Mouse (Mus musculus): ENCODE measurements around the gene Aptx. TPM values are rescaled to one million over a fixed set of nuclear protein-coding genes. Genes with fewer than 3 reads are reported as not detected.

Aptx gene
- polyA plus RNA-seq, 1 experiment from 2014 or later = 35.0 TPM

DNA sequence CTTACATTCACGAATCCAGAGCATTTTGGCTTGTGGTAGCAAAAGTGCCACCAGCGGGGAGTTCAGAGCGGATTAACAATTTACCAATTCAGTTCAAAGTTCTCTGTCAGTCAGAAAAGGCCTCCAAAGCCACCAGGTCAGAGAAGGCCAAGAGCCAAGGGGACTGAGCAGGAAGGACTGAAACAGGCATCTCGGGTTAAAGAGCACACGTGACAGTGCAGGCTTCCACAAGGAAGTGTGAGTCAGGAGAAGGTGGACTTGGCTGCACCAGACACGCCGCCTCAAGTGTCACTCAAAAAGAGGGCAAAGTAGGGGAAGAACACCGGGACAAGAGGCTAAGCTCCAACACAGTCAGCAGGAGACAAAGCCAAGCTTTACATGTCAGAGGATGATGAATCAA lies 2.8 kb downstream of the Aptx start:
- 82% methylated on average over 8 of the region's 8 CpGs for WGBS
- H3K4me1 ChIP-seq = peaks cover 22% of the 10 kb centered on the region
- peaks cover 20% of the 10 kb centered on the region for H3K36me3 ChIP-seq (replicated peaks)
- H3K9me3 ChIP-seq = no peaks in the 10 kb centered on the region
- no peak overlapping the region for H3K4me3 ChIP-seq
- no peak overlapping the region for H3K27ac ChIP-seq (replicated peaks)
- H3K27me3 ChIP-seq (replicated peaks; ENCODE audit: low read depth, poor library complexity, severe bottlenecking) = no peaks in the 10 kb centered on the region
- no peak for DNase-seq (ENCODE audit: low spot score)

DNA sequence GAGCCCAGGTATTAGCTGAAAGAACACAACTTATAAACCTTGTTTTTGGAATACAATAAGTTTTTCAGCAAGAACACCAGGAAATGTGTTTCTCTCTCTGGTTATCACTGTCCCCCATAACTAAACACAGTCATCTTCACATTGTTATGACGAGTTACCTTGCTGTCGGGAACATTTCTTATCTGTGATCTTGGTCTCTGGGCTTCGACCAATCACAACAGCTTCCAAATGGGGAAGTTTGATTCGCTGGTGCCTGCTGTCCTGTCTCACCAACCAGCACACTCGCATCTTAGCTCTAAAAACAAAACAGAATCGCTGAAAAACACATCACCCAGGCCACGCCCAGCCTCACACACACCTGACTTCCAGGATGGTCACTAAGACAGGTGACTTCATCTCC lies 5.9 kb downstream of the Aptx start:
- WGBS = 81% methylated on average over 7 of the region's 7 CpGs

DNA sequence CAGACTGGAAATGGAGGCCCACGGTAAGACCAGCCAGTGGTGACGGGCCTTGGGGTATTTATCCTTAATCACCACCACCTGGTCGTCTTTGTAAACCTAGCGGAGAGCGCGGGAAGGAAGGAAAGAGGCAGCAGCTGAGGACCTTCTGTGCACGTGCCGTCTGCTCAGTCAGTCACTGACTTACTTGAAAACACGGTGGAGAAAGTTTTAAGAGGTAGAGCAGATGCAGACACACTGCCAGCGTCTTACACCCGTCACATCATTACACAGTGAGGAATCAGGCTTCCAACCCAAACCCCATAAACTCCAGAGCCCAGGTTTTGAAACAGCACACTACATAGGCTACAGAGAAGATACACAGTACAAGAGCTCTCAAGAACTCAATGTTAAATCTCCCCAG lies 11.9 kb downstream of the Aptx start:
- Histone ChIP-seq H3K4me3 (no peak overlapping the region), H3K4me1 (peaks cover 6% of the 10 kb centered on the region; the same call in 1 of the 2 replicates), H3K27ac (replicated peaks) (no peak overlapping the region), H3K9me3 (no peaks in the 10 kb centered on the region), H3K36me3 (replicated peaks) (peaks cover 83% of the 10 kb centered on the region), H3K27me3 (replicated peaks; ENCODE audit: low read depth, poor library complexity, severe bottlenecking) (no peaks in the 10 kb centered on the region)
- DNase-seq (ENCODE audit: low spot score) = peak; percentile 42
- 68% methylated on average over 11 of the region's 11 CpGs for WGBS

More for the DNA sequence above, 5.9 kb downstream of the Aptx start:
- no peaks in the 10 kb centered on the region for H3K9me3 ChIP-seq
- no peaks in the 10 kb centered on the region for H3K27me3 ChIP-seq (replicated peaks; ENCODE audit: low read depth, poor library complexity, severe bottlenecking)
- peaks cover 50% of the 10 kb centered on the region for H3K36me3 ChIP-seq (replicated peaks)
- peaks cover 9% of the 10 kb centered on the region for H3K4me1 ChIP-seq
- no peak overlapping the region for H3K27ac ChIP-seq (replicated peaks)
- DNase-seq (ENCODE audit: low spot score) = no peak
- no peak overlapping the region for H3K4me3 ChIP-seq

DNA sequence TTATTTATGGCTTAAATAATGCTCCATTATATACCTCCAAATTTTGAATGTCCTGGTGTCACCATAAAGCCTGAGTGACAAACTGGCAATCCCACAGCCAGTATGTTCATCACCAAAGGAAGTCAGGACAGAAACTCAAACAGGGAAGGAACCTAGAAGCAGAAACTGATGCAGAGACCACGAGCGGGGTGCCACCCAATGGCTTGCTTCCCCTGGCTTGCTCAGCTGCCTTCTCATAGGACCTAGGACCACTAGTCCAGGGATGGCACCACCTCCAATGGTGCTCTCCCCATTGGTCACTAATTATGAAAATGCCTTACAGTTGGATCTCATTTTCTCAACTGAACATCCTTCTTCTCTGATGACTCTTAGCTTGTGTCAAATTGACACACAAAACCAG lies 19.7 kb downstream of the Aptx start:
- WGBS = 92% methylated on average over 2 of the region's 2 CpGs
- no peaks in the 10 kb centered on the region for H3K9me3 ChIP-seq
- H3K27me3 ChIP-seq (replicated peaks; ENCODE audit: low read depth, poor library complexity, severe bottlenecking) = no peaks in the 10 kb centered on the region
- H3K36me3 ChIP-seq (replicated peaks) = peaks cover 37% of the 10 kb centered on the region
- DNase-seq (ENCODE audit: low spot score) = no peak
- no peak overlapping the region for H3K4me3 ChIP-seq
- H3K27ac ChIP-seq (replicated peaks) = no peak overlapping the region
- H3K4me1 ChIP-seq = no peaks in the 10 kb centered on the region

DNA sequence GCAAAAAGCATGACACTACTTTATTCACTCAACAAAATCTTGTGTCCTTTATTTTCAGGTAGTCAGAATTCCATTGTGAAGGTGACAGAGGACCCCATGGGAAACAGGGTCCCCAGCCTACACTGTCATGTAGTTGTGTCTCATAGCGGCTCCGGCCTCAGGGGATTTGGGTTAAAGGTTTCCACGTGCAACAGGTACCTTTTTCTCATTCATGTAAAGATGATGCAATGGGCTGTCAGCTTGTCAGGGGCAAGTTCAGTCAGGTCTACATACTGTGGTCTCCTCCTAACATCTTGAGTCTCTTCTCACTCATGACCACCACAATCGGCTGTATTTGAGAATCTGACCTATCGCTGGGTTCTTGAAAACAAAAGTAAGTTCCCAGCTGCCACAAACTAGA lies 20.6 kb downstream of the Aptx start:
- Histone ChIP-seq H3K9me3 (no peaks in the 10 kb centered on the region), H3K4me3 (no peak overlapping the region), H3K27me3 (replicated peaks; ENCODE audit: low read depth, poor library complexity, severe bottlenecking) (no peaks in the 10 kb centered on the region), H3K36me3 (replicated peaks) (peaks cover 29% of the 10 kb centered on the region), H3K4me1 (no peaks in the 10 kb centered on the region), H3K27ac (replicated peaks) (no peak overlapping the region)
- no peak for DNase-seq (ENCODE audit: low spot score)
- WGBS = 89% methylated on average over 5 of the region's 5 CpGs

DNA sequence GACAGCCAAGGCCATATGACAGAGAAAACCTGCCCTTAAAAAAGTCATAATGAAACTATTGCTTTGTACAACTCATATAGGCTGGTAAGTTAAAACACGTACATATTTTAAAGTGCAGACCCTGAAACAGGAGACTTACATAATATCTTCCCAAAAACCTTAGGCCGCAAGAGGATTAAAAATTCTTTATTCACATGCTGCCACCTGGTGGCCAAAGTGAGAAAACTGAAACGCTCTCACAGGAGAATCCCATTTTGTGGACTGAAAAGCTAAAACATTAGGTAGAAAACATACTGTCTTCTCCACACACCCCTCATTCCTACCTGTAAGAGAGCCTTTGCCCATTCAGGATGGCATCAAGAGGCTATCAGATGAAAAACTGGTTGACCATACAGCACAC lies 21.1 kb downstream of the Aptx start:
- Histone ChIP-seq H3K4me3 (no peak overlapping the region), H3K9me3 (no peaks in the 10 kb centered on the region), H3K4me1 (peaks cover 1% of the 10 kb centered on the region), H3K27me3 (replicated peaks; ENCODE audit: low read depth, poor library complexity, severe bottlenecking) (no peaks in the 10 kb centered on the region), H3K27ac (replicated peaks) (no peak overlapping the region), H3K36me3 (replicated peaks) (peaks cover 25% of the 10 kb centered on the region)
- 26% methylated on average over 3 of the region's 3 CpGs for WGBS
- DNase-seq (ENCODE audit: low spot score) = peak; percentile 44

DNA sequence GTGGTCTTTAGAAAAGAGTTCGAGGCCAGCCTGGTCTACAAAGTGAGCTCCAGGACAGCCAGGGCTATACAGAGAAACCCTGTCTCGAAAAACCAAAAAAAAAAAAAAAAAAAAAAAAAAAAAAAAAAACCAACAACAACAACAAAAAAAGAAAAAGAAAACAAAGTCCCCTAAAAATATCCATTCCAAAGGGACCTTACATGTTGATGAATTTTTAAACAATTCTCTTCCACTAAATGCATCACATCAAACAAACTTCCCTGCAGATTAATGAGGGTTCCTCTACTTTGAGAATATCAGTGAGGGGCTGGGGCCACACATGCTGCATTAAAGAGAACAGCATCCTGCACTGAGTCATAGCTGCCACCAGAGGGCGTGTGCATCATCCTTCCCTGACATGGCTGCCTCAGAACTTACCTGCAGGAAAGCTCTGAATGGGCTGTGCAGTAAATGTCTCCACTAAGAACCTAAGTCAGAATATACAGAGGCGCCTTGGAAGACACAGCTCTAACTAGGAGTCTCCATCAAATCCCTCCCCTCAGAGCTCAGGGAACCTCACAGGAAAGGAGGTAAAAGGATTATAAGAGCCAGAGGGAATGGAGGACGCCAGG lies 22.6 kb downstream of the Aptx start:
- 47% methylated on average over 5 of the region's 5 CpGs for WGBS
- H3K9me3 ChIP-seq = no peaks in the 10 kb centered on the region
- DNase-seq (ENCODE audit: low spot score) = peak; percentile 60
- peaks cover 9% of the 10 kb centered on the region; the same call in 1 of the 2 replicates for H3K36me3 ChIP-seq (replicated peaks)
- no peak overlapping the region for H3K27ac ChIP-seq (replicated peaks)
- no peak overlapping the region for H3K4me3 ChIP-seq
- H3K4me1 ChIP-seq = peaks cover 10% of the 10 kb centered on the region
- H3K27me3 ChIP-seq (replicated peaks; ENCODE audit: low read depth, poor library complexity, severe bottlenecking) = 0 out of 2 replicates have a peak, but pooled peaks cover 5% of the 10 kb centered on the region

DNA sequence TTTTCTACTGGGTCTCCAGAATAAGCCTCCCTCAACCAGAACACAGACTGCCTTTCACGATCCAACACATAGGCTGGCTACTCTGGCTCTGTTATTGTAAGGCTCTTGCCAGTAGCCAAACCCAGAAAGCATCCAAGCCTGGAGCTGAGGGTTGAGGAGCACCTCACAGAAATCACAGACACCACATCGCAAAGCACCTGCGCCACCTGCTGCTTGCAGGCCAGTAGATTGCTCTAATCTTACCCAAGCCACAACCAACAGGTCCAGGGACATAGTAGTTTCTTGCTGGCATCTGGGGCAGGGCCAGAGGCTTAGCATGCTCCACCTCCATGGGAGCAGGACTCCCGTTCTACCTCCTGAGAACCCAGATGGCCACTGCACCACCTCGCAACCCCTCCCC lies 25.9 kb downstream of the Aptx start:
- Histone ChIP-seq H3K27me3 (replicated peaks; ENCODE audit: low read depth, poor library complexity, severe bottlenecking) (0 out of 2 replicates have a peak, but pooled peaks cover 5% of the 10 kb centered on the region), H3K9me3 (no peaks in the 10 kb centered on the region), H3K27ac (replicated peaks) (no peak overlapping the region), H3K4me1 (peaks cover 10% of the 10 kb centered on the region), H3K36me3 (replicated peaks) (no peaks in the 10 kb centered on the region), H3K4me3 (no peak overlapping the region)
- DNase-seq (ENCODE audit: low spot score) = peak; percentile 26
- WGBS = 42% methylated on average over 5 of the region's 5 CpGs

DNA sequence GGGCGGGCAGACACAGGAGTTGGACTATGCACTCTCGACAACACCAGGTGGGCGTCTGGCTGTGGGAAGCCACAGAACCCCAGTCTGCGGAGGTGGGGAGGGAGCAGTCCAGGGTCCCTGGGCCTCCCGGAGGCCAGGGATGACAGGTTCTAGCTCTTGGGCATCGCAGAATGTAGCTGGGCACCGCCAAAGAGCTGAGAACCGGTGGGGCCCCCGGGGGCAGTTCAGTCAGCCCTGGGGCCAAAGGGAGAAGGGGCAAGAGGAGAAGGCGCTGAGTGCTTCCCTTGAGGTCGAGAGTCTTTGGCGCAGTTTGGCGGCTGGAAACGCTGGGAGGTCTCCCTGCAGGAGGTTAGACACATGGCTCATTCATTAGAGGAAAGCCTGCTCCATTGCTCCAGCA lies 26.7 kb downstream of the Aptx start:
- WGBS = 18% methylated on average over 14 of the region's 14 CpGs
- Histone ChIP-seq H3K4me1 (peaks cover 10% of the 10 kb centered on the region), H3K36me3 (replicated peaks) (no peaks in the 10 kb centered on the region), H3K4me3 (peak overlapping the region; percentile 25; the same call in 1 of the 2 replicates), H3K27me3 (replicated peaks; ENCODE audit: low read depth, poor library complexity, severe bottlenecking) (0 out of 2 replicates have a peak, but pooled peaks cover 5% of the 10 kb centered on the region), H3K27ac (replicated peaks) (no peak overlapping the region), H3K9me3 (no peaks in the 10 kb centered on the region)
- DNase-seq (ENCODE audit: low spot score) = peak; percentile 17

DNA sequence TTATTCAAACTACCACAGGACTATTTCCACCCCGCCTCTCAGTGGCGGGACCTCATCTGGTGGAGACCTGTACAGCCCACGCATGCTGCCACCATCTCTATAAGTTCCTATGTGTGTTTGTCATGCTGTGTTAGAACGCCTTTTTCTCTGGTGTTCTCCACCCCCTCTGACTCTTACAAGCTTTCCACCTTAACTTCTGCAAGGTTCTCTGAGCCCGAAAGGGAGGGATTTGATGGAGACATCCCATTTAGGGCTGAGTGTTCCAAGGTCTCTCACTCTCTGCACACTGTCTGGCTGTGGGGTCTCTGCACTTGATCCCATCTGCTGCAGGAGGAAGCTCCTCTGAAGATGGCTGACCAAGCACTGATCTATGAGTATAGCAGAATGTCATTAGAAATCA lies 29.5 kb downstream of the Aptx start:
- 0 out of 2 replicates have a peak, but pooled peaks cover 5% of the 10 kb centered on the region for H3K27me3 ChIP-seq (replicated peaks; ENCODE audit: low read depth, poor library complexity, severe bottlenecking)
- no peaks in the 10 kb centered on the region for H3K9me3 ChIP-seq
- DNase-seq (ENCODE audit: low spot score) = no peak
- no peak overlapping the region for H3K27ac ChIP-seq (replicated peaks)
- H3K36me3 ChIP-seq (replicated peaks) = no peaks in the 10 kb centered on the region
- peaks cover 10% of the 10 kb centered on the region for H3K4me1 ChIP-seq
- WGBS = 96% methylated on average over 5 of the region's 5 CpGs
- H3K4me3 ChIP-seq = no peak overlapping the region

DNA sequence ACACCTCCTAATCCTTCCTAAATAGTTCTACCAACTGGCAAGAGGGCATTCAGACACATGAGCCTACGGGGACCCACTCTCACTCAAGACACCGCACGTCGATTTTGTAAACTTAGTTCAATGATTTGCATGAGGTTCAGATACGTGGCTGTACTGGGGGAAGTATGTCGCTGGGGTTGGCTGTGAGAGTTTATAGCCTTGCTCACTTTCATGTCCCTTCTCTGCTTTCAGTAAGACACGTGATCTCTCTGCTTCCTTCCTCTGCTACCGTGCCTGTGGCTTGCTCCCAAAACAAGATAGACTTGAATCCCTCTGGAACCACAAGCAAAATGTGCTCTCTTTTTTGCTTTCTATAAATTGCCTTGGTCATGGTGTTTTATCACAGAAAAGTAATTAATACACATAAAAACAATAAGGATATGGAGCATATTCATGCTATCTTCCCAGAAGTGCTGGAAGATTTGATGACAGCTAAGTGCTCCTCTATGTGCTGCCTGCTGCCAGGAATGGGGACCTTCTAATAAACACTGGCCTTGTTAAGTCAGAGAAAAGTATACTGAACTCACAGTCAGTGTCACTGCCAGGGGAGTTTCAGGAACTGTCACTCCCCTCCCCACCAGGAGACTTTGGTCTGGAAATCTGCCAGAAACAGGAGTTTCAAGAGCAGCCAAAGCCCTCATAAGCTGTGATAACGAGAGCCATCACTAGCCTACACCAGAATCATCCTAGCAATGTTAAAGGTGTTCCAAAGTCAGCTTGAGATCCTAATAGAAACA lies 36.6 kb downstream of the Aptx start:
- WGBS = 87% methylated on average over 9 of the region's 9 CpGs
- Histone ChIP-seq H3K27me3 (replicated peaks; ENCODE audit: low read depth, poor library complexity, severe bottlenecking) (no peaks in the 10 kb centered on the region), H3K4me1 (no peaks in the 10 kb centered on the region), H3K36me3 (replicated peaks) (no peaks in the 10 kb centered on the region), H3K9me3 (no peaks in the 10 kb centered on the region), H3K27ac (replicated peaks) (no peak overlapping the region), H3K4me3 (no peak overlapping the region)
- DNase-seq (ENCODE audit: low spot score) = no peak

DNA sequence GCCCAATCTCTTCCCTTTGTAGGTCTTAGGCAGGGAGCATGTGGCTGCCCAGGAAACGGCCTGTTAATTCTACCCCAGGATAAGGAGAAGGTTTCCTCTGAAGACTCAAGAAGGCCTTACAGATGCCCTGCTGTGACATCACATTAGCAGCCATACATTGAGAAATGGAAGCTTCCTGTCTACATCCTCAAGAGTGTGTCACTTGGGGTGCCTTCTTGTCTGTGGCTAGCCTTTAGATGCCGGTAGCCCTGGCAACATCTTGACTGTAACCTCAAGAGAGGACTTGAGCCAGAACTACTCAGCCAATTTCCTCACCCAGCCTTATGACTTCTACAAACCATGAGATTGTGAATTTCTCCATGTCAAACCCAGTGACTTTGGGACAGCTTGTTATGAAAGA lies 51.9 kb downstream of the Aptx start:
- Histone ChIP-seq H3K27me3 (replicated peaks; ENCODE audit: low read depth, poor library complexity, severe bottlenecking) (no peaks in the 10 kb centered on the region), H3K27ac (replicated peaks) (no peak overlapping the region), H3K36me3 (replicated peaks) (no peaks in the 10 kb centered on the region), H3K4me3 (no peak overlapping the region), H3K4me1 (no peaks in the 10 kb centered on the region), H3K9me3 (no peaks in the 10 kb centered on the region)
- DNase-seq (ENCODE audit: low spot score) = no peak
- WGBS = 87% methylated on average over 2 of the region's 2 CpGs

DNA sequence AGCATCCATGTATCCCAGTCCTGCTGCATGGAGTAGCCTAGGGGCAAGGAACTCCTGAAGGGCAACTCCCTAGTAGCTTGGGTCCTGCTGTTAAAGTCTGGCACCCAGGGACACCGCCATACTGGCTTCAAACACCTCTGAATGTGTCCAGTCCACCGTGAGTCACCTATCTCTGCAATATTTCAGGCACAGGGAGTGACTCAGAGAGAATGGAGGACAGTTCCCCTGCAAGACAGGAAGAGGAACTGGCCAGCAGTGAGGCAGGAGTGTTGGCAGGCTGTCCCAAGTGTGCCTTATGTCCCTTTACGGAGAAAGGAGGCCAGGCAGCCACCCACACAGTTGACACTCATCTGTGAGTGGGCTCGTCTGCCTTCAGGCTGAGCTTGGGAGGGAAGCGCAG lies 53.9 kb downstream of the Aptx start:
- H3K9me3 ChIP-seq = no peaks in the 10 kb centered on the region
- no peak overlapping the region for H3K4me3 ChIP-seq
- no peaks in the 10 kb centered on the region for H3K36me3 ChIP-seq (replicated peaks)
- no peak for DNase-seq (ENCODE audit: low spot score)
- WGBS = 81% methylated on average over 5 of the region's 5 CpGs
- no peaks in the 10 kb centered on the region for H3K27me3 ChIP-seq (replicated peaks; ENCODE audit: low read depth, poor library complexity, severe bottlenecking)
- H3K4me1 ChIP-seq = no peaks in the 10 kb centered on the region
- no peak overlapping the region for H3K27ac ChIP-seq (replicated peaks)
